Mouse (Mus musculus): ENCODE data around the gene Tbcd. TPM values are rescaled to one million over a fixed set of nuclear protein-coding genes. Genes with fewer than 3 reads are reported as not detected.

The Tbcd gene
- polyA plus RNA-seq, 1 experiment, result 90.0 TPM

- Histone ChIP-seq H3K27me3 (ENCODE audit: control insufficient read depth, insufficient read depth, low read length) (no peaks in the 10 kb centered on the region), H3K36me3 (ENCODE audit: control insufficient read depth, insufficient read depth, low read length) (peaks cover 18% of the 10 kb centered on the region), H3K4me1 (replicated peaks; ENCODE audit: control insufficient read depth, insufficient read depth, low read length) (no peaks in the 10 kb centered on the region), H3K4me3 (ENCODE audit: control insufficient read depth, insufficient read depth, low read length) (no peak overlapping the region), H3K27ac (ENCODE audit: control insufficient read depth, insufficient read depth, low read length) (no peak overlapping the region)
- no peak for TF ChIP-seq POLR2A (IDR thresholded peaks at IDR 0.05; ENCODE audit: control insufficient read depth, extremely low read depth, insufficient read depth, low read length, poor library complexity)
- DNase-seq, result no peak
These were observed 164.8 kb downstream of the Tbcd start for GRCm38 (mm10) chr11:121616501-121616900.

GRCm38 (mm10) chr11:121617371-121617770 lies 165.6 kb downstream of the Tbcd start:
- H3K27ac ChIP-seq (ENCODE audit: control insufficient read depth, insufficient read depth, low read length), result no peak overlapping the region
- H3K36me3 ChIP-seq (ENCODE audit: control insufficient read depth, insufficient read depth, low read length), result peaks cover 16% of the 10 kb centered on the region; the same call in 1 of the 2 replicates
- WGBS, result 93% methylated on average over 1 of the region's 1 CpGs
- no peak for TF ChIP-seq CTCF (IDR thresholded peaks at IDR 0.05; ENCODE audit: borderline replicate concordance, control insufficient read depth, extremely low read depth, insufficient read depth, low read length, poor library complexity)
- TF ChIP-seq POLR2A (IDR thresholded peaks at IDR 0.05; ENCODE audit: control insufficient read depth, extremely low read depth, insufficient read depth, low read length, poor library complexity), result no peak
- H3K27me3 ChIP-seq (ENCODE audit: control insufficient read depth, insufficient read depth, low read length), result no peaks in the 10 kb centered on the region
- no peak for DNase-seq
- H3K4me1 ChIP-seq (replicated peaks; ENCODE audit: control insufficient read depth, insufficient read depth, low read length), result no peaks in the 10 kb centered on the region
- H3K4me3 ChIP-seq (ENCODE audit: control insufficient read depth, insufficient read depth, low read length), result no peak overlapping the region

- no peak overlapping the region for H3K4me3 ChIP-seq (ENCODE audit: control insufficient read depth, insufficient read depth, low read length)
- no peak overlapping the region for H3K27ac ChIP-seq (ENCODE audit: control insufficient read depth, insufficient read depth, low read length)
- H3K36me3 ChIP-seq (ENCODE audit: control insufficient read depth, insufficient read depth, low read length), result no peaks in the 10 kb centered on the region; the same call in 1 of the 2 replicates
- no peak for DNase-seq
- TF ChIP-seq CTCF (IDR thresholded peaks at IDR 0.05; ENCODE audit: borderline replicate concordance, control insufficient read depth, extremely low read depth, insufficient read depth, low read length, poor library complexity) (no peak), POLR2A (IDR thresholded peaks at IDR 0.05; ENCODE audit: control insufficient read depth, extremely low read depth, insufficient read depth, low read length, poor library complexity) (no peak)
- no peaks in the 10 kb centered on the region for H3K4me1 ChIP-seq (replicated peaks; ENCODE audit: control insufficient read depth, insufficient read depth, low read length)
- no peaks in the 10 kb centered on the region for H3K27me3 ChIP-seq (ENCODE audit: control insufficient read depth, insufficient read depth, low read length)
- 97% methylated on average over 4 of the region's 4 CpGs for WGBS
These were observed 173.3 kb downstream of the Tbcd start for GRCm38 (mm10) chr11:121625007-121625406.

- TF ChIP-seq CTCF (IDR thresholded peaks at IDR 0.05; ENCODE audit: borderline replicate concordance, control insufficient read depth, extremely low read depth, insufficient read depth, low read length, poor library complexity) (no peak), POLR2A (IDR thresholded peaks at IDR 0.05; ENCODE audit: control insufficient read depth, extremely low read depth, insufficient read depth, low read length, poor library complexity) (no peak)
- H3K36me3 ChIP-seq (ENCODE audit: control insufficient read depth, insufficient read depth, low read length), result no peaks in the 10 kb centered on the region
- no peak for DNase-seq
- no peaks in the 10 kb centered on the region for H3K27me3 ChIP-seq (ENCODE audit: control insufficient read depth, insufficient read depth, low read length)
- H3K4me1 ChIP-seq (replicated peaks; ENCODE audit: control insufficient read depth, insufficient read depth, low read length), result no peaks in the 10 kb centered on the region
- no peak overlapping the region for H3K27ac ChIP-seq (ENCODE audit: control insufficient read depth, insufficient read depth, low read length)
- no peak overlapping the region for H3K4me3 ChIP-seq (ENCODE audit: control insufficient read depth, insufficient read depth, low read length)
- 97% methylated on average over 5 of the region's 5 CpGs for WGBS
These were observed 175.8 kb downstream of the Tbcd start for GRCm38 (mm10) chr11:121627521-121627920.

- 97% methylated on average over 6 of the region's 6 CpGs for WGBS
- H3K27me3 ChIP-seq (ENCODE audit: control insufficient read depth, insufficient read depth, low read length), result no peaks in the 10 kb centered on the region
- no peaks in the 10 kb centered on the region for H3K36me3 ChIP-seq (ENCODE audit: control insufficient read depth, insufficient read depth, low read length)
- no peak overlapping the region for H3K27ac ChIP-seq (ENCODE audit: control insufficient read depth, insufficient read depth, low read length)
- H3K4me1 ChIP-seq (replicated peaks; ENCODE audit: control insufficient read depth, insufficient read depth, low read length), result no peaks in the 10 kb centered on the region
- TF ChIP-seq CTCF (IDR thresholded peaks at IDR 0.05; ENCODE audit: borderline replicate concordance, control insufficient read depth, extremely low read depth, insufficient read depth, low read length, poor library complexity), result no peak
- TF ChIP-seq POLR2A (IDR thresholded peaks at IDR 0.05; ENCODE audit: control insufficient read depth, extremely low read depth, insufficient read depth, low read length, poor library complexity), result no peak
- DNase-seq, result no peak
- H3K4me3 ChIP-seq (ENCODE audit: control insufficient read depth, insufficient read depth, low read length), result no peak overlapping the region
These were observed 177.8 kb downstream of the Tbcd start for GRCm38 (mm10) chr11:121629529-121629928.

- no peak for TF ChIP-seq POLR2A (IDR thresholded peaks at IDR 0.05; ENCODE audit: control insufficient read depth, extremely low read depth, insufficient read depth, low read length, poor library complexity)
- TF ChIP-seq CTCF (IDR thresholded peaks at IDR 0.05; ENCODE audit: borderline replicate concordance, control insufficient read depth, extremely low read depth, insufficient read depth, low read length, poor library complexity), result no peak
- 99% methylated on average over 4 of the region's 4 CpGs for WGBS
- no peaks in the 10 kb centered on the region for H3K36me3 ChIP-seq (ENCODE audit: control insufficient read depth, insufficient read depth, low read length)
These were observed 178.7 kb downstream of the Tbcd start for GRCm38 (mm10) chr11:121630406-121630805.

GRCm38 (mm10) chr11:121631410-121631809 lies 179.7 kb downstream of the Tbcd start:
- no peak overlapping the region for H3K27ac ChIP-seq (ENCODE audit: control insufficient read depth, insufficient read depth, low read length)
- 97% methylated on average over 7 of the region's 7 CpGs for WGBS
- no peaks in the 10 kb centered on the region for H3K27me3 ChIP-seq (ENCODE audit: control insufficient read depth, insufficient read depth, low read length)
- no peaks in the 10 kb centered on the region for H3K36me3 ChIP-seq (ENCODE audit: control insufficient read depth, insufficient read depth, low read length)
- no peaks in the 10 kb centered on the region for H3K4me1 ChIP-seq (replicated peaks; ENCODE audit: control insufficient read depth, insufficient read depth, low read length)
- DNase-seq, result no peak
- TF ChIP-seq CTCF (IDR thresholded peaks at IDR 0.05; ENCODE audit: borderline replicate concordance, control insufficient read depth, extremely low read depth, insufficient read depth, low read length, poor library complexity), result no peak
- TF ChIP-seq POLR2A (IDR thresholded peaks at IDR 0.05; ENCODE audit: control insufficient read depth, extremely low read depth, insufficient read depth, low read length, poor library complexity), result no peak
- H3K4me3 ChIP-seq (ENCODE audit: control insufficient read depth, insufficient read depth, low read length), result no peak overlapping the region

More at GRCm38 (mm10) chr11:121630406-121630805, 178.7 kb downstream of the Tbcd start:
- Histone ChIP-seq H3K27ac (ENCODE audit: control insufficient read depth, insufficient read depth, low read length) (no peak overlapping the region), H3K4me1 (replicated peaks; ENCODE audit: control insufficient read depth, insufficient read depth, low read length) (no peaks in the 10 kb centered on the region), H3K4me3 (ENCODE audit: control insufficient read depth, insufficient read depth, low read length) (no peak overlapping the region), H3K27me3 (ENCODE audit: control insufficient read depth, insufficient read depth, low read length) (no peaks in the 10 kb centered on the region)
- DNase-seq, result no peak

Data from thymus, adult 2 months (tissue).